Mouse (Mus musculus): ENCODE measurements around the gene Gdf3.

DNA sequence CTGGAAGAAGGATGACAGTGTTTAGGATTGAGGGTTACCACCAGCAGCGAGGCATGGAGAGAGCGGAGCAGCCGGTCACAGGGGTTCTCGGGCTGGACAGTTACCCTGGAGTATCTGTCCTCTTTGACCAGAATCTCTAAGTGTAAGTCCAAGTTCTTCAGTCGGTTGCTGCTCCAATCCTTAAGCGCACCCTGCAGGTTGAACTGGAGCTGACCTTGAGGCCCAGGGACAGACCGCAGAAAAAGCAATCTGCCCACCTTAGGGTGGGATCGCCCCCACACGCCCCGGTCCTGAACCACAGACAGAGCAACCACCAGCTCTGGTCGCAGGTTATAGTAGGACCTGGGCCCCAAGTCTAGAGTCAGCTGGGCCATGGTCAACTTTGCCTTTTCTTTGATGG, 3.2 kb downstream of the Gdf3 start:
- no peak for TF ChIP-seq CTCF (IDR thresholded peaks at IDR 0.05; ENCODE audit: extremely low read depth, insufficient read length, insufficient replicate concordance, low read depth, low read length)
- no peak for TF ChIP-seq POLR2A (IDR thresholded peaks at IDR 0.05; ENCODE audit: low read depth, low read length)
